Mouse (Mus musculus): Measurements from ENCODE around the gene Slco1a1.
"Not testable (repeated sequence)": the region's sequence is repeated elsewhere in the genome, so short reads cannot be mapped to it uniquely, and the experiment has no call there.

Slco1a1 gene

GRCm38 (mm10) chr6:141946862-141947261 is at the start of gene Slco1a1:
Slco1a1 (minus strand) TSS chr6:141946962.
- no peak for DNase-seq (ENCODE audit: low read depth, low spot score)

GRCm38 (mm10) chr6:141986772-141987171 is 40.0 kb upstream of the Slco1a1 start:
- no peak for DNase-seq (ENCODE audit: low read depth, low spot score)

GRCm38 (mm10) chr6:141984644-141985043 is 37.9 kb upstream of the Slco1a1 start:
- no peak for DNase-seq (ENCODE audit: low read depth, low spot score)

- DNase-seq (ENCODE audit: low read depth, low spot score): no peak
Observed at GRCm38 (mm10) chr6:141962420-141962819, 15.7 kb upstream of the Slco1a1 start.

- DNase-seq (ENCODE audit: low read depth, low spot score): no peak
Observed at GRCm38 (mm10) chr6:141961861-141962260, 15.1 kb upstream of the Slco1a1 start.

GRCm38 (mm10) chr6:141960482-141960881 is 13.7 kb upstream of the Slco1a1 start:
- no peak for DNase-seq (ENCODE audit: low read depth, low spot score)

GRCm38 (mm10) chr6:141940451-141940850 is 6.3 kb downstream of the Slco1a1 start:
- no peak for DNase-seq (ENCODE audit: low read depth, low spot score)

GRCm38 (mm10) chr6:141898197-141898596 is 48.6 kb downstream of the Slco1a1 start:
- DNase-seq (ENCODE audit: low read depth, low spot score): no peak

GRCm38 (mm10) chr6:141889723-141890122 is 57.0 kb downstream of the Slco1a1 start:
- no peak for DNase-seq (ENCODE audit: low read depth, low spot score)

- peak; percentile 8 for DNase-seq (ENCODE audit: low read depth, low spot score)
Observed at GRCm38 (mm10) chr6:141888248-141888647, 58.5 kb downstream of the Slco1a1 start.

- no peak for DNase-seq (ENCODE audit: low read depth, low spot score)
Observed at GRCm38 (mm10) chr6:141882581-141882980, 64.2 kb downstream of the Slco1a1 start.

GRCm38 (mm10) chr6:141875742-141876141 is 71.0 kb downstream of the Slco1a1 start:
- not testable (repeated sequence) for DNase-seq (ENCODE audit: low read depth, low spot score)

GRCm38 (mm10) chr6:141871711-141872110 is 75.1 kb downstream of the Slco1a1 start:
- DNase-seq (ENCODE audit: low read depth, low spot score): no peak

GRCm38 (mm10) chr6:141868735-141869134 is 78.0 kb downstream of the Slco1a1 start:
- DNase-seq (ENCODE audit: low read depth, low spot score): no peak

GRCm38 (mm10) chr6:141866026-141866425 is 80.7 kb downstream of the Slco1a1 start:
- DNase-seq (ENCODE audit: low read depth, low spot score): no peak

- no peak for DNase-seq (ENCODE audit: low read depth, low spot score)
Observed at GRCm38 (mm10) chr6:141857735-141858531, 88.8 kb downstream of the Slco1a1 start.
